Mouse (Mus musculus) cerebellum, postnatal 4 days (tissue): ENCODE data around the gene Gzmc.
"Not testable (repeated sequence)": the region's sequence is repeated elsewhere in the genome, so short reads cannot be mapped to it uniquely, and the experiment has no call there.

Source experiments
- DNase-seq, 2 experiments: peaks; one replicate each; pipeline ENCODE4 v3.0.0; 2022; ENCODE audit warnings: low spot score in 2 of 2, mixed read lengths in 1 of 2

Gzmc gene

GRCm38 (mm10) chr14:56234556-56234955 is at the start of gene Gzmc:
Gene Gzmc (minus strand): TSS chr14:56234656.
- DNase-seq: no peak

GRCm38 (mm10) chr14:56283816-56284215 is 49.4 kb upstream of the Gzmc start:
- no peak for DNase-seq

- DNase-seq: no peak
Measured at GRCm38 (mm10) chr14:56281090-56281489, 46.6 kb upstream of the Gzmc start.

- DNase-seq: not testable (repeated sequence)
Measured at GRCm38 (mm10) chr14:56278691-56279090, 44.2 kb upstream of the Gzmc start.

GRCm38 (mm10) chr14:56276096-56276495 is 41.6 kb upstream of the Gzmc start:
- DNase-seq: not testable (repeated sequence)

GRCm38 (mm10) chr14:56266109-56266508 is 31.7 kb upstream of the Gzmc start:
- DNase-seq: no peak

- DNase-seq: no peak
Measured at GRCm38 (mm10) chr14:56262153-56262552, 27.7 kb upstream of the Gzmc start, which contains the start of gene Gzmb. Gene Gzmb (minus strand): TSS chr14:56262260.

GRCm38 (mm10) chr14:56240409-56240808 is 6.0 kb upstream of the Gzmc start:
- DNase-seq: no peak

- no peak for DNase-seq
Measured at GRCm38 (mm10) chr14:56211317-56211716, 23.1 kb downstream of the Gzmc start, which contains the start of gene Gzmf. Gene Gzmf (minus strand): TSS chr14:56211417.

GRCm38 (mm10) chr14:56205613-56206012 is 28.8 kb downstream of the Gzmc start:
- DNase-seq: no peak

GRCm38 (mm10) chr14:56205021-56205420 is 29.4 kb downstream of the Gzmc start:
- DNase-seq: peak in 1 of 2 experiments; percentile 18

- peak; percentile 27 to 71 for DNase-seq
Measured at GRCm38 (mm10) chr14:56203975-56204374, 30.5 kb downstream of the Gzmc start.

- DNase-seq: no peak
Measured at GRCm38 (mm10) chr14:56186946-56187345, 47.5 kb downstream of the Gzmc start.

GRCm38 (mm10) chr14:56186521-56186920 is 47.9 kb downstream of the Gzmc start:
- no peak for DNase-seq
